Mouse (Mus musculus) layer of hippocampus, postnatal 25 days (tissue): ENCODE results near the gene Tmem102. TPM values are rescaled to one million over a fixed set of nuclear protein-coding genes. Genes with fewer than 3 reads are reported as not detected.

Experiments used
- DNase-seq, 2 experiments: peaks; one replicate each; pipeline ENCODE4 v3.0.0; 2022; ENCODE audit warnings: mixed read lengths in 2 of 2, low spot score in 1 of 2; ENCODE audit errors: extremely low spot score in 1 of 2
- total RNA-seq, 2 experiments: library from RNA; stranded (reverse); gene quantifications; 2 replicates each; pipeline ENCODE4 v1.2.3; 2021

Tmem102 gene
- total RNA-seq, 2 experiments from 2014 or later: not detected

GRCm38 (mm10) chr11:69795168-69795982, 10.0 kb downstream of the Tmem102 start, which contains the start of gene Chrnb1:
Gene Chrnb1 (minus strand): TSS chr11:69795943.
- DNase-seq: peak; percentile 67 to 72

- no peak for DNase-seq
Observed at GRCm38 (mm10) chr11:69793429-69793828, 12.0 kb downstream of the Tmem102 start.

DNA sequence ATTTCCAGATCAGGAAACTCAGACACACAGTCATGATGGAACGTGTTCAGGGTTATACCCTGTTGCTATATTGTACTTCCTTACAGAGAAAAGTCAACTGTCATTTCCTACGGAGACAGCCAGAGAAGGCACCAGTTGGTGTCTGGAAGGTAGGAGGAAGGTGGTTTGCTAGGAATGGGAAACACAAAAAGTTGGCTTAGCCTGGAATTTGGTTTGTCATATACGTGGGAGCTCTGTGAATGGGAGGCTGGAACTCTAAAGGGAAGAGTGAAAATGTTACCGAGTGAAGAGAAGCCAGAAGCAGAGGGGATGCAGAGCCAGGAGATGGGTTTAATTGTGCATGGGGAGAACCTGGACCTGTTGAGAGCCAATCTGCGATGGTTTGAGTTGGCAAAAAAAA, 14.0 kb downstream of the Tmem102 start:
- no peak for DNase-seq

DNA sequence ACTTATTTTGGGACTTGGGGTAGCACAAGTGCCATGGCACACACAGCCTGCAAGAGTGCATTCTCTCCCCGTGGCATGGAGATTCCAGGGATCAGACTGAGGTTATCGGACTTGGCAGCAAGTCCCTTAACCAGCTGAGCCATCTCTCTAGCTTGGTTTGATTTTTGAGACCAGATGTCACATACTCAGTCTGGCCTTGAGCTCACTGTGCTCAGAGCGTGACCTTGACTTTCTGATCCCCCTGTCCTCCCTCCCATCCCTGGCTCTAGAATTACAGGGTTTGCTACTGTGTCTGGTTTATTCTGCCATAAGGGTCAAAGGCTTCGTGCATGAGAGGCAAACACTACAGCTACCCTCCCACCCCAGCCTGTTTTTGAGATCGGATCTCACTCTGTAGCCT, 16.0 kb downstream of the Tmem102 start:
- DNase-seq: no peak

DNA sequence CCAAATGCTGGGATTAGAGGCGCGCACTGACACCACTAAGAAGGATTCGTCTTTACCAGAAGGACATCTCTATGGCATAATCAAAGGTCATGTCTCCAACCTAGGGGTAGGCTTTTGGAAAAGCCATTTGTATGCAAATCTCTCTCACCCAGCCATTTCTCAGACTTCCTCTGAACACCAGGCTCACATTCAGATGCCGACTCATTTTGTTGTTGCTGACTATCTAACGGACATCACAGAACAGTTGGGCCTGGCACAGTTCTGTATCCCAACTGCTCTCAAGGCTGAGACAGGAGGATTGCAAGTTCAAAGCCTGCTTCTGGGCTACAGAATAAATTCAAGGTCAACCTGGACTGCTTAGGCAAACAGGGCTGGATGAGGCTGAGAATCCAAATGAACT, 18.1 kb downstream of the Tmem102 start:
- no peak for DNase-seq

- DNase-seq: no peak
Observed at GRCm38 (mm10) chr11:69784793-69785272, 20.6 kb downstream of the Tmem102 start.

DNA sequence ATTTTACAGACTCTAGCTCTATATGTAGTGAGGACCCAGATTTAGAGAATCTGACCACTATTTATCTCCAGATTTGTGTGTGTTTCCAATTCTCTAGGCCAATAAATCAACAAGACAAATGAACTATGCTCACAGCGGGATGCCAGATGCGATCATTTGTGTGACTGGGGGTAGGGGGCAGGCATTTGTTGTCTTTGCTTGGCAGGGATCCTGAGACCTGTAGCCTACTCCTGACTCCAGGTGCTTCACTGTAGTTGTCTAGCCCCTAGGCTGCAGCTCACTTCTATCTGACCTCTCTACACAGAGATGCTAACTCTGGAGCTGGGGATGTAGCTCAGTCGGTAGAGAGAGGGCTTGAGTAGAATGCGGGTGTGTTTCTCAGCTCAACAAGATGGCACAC, 23.6 kb downstream of the Tmem102 start:
- no peak for DNase-seq

- DNase-seq: no peak
Observed at GRCm38 (mm10) chr11:69778985-69779384, 26.4 kb downstream of the Tmem102 start.

DNA sequence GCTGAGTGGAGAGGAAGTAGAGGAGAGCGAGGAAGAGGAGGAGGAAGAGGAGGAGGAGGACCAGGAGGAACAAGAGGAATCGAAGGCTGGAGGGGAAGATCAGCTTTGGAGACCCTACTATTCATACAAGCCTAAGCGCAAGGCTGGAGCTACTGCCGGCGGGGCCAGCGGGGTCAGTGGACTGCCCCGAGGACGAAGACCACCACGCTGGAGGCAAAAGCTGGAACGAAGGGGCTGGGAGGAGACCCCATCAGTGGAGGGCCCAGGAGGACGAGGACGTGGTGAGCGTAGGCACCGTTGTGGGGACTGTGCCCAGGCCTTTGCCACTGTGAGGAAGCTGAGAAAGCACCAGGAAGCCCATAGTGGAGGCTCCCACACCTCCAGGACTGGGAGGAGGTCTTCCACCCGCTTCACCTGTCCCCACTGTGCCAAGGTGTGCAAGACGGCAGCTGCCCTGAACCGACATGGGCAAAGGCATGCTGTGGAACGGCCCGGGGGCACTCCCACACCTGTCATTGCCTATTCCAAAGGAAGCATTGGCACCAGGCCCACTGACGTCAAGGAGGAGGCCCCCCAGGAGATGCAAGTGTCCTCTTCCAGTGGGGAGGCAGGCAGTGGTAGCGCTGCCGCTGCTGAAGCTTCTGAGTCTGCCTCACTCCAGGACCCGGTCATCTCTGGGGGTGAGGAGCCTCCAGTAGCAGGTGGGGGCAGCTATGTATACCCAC, 27.0 kb downstream of the Tmem102 start:
- no peak for DNase-seq

DNA sequence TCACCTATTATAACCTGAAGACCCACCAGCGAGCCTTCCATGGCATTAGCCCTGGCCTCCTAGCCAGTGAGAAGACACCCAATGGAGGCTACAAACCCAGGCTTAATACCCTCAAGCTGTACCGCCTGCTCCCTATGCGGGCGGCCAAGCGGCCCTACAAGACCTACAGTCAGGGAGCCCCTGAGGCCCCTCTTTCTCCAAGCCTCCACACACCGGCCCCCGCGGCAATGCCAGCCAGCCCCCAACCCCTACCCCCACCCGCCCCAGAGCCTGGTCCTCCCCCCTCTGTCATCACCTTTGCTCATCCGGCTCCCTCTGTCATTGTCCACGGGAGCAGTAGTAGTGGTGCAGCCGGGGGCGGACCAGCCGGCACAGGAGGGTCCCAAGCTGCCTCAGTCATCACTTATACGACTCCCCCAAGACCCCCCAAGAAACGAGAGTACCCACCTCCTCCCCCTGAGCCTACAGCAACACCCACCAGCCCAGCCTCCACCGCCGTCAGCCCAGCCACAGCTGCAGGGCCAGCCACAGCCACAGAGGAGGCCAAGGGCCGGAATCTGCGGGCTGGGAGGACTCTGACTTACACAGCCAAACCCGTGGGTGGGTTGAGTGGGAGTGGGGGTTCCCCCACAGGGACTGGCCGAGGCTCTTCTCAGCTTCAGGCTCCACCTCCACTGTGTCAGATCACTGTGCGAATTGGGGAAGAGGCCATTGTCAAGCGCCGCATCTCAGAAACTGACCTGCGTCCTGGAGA, 27.7 kb downstream of the Tmem102 start:
- DNase-seq: no peak

GRCm38 (mm10) chr11:69776488-69776887, 28.9 kb downstream of the Tmem102 start:
- no peak for DNase-seq

DNA sequence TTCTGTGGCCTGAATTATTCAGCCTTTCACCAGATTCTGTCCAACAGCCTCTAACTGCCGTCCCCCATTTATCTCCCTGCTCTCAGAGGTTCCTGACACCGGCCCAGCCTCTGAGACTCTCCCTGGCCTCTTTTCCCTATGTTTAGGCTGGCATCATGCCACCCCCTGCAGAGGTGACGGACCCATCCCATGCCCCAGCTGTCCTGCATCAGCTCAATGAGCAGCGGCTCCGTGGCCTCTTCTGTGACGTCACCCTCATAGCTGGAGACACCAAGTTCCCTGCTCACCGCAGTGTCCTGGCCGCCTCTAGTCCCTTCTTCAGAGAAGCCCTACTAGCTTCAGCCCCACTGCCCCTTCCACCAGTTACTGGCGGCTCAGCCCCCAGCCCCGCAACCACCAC, 29.7 kb downstream of the Tmem102 start:
- DNase-seq: no peak

DNA sequence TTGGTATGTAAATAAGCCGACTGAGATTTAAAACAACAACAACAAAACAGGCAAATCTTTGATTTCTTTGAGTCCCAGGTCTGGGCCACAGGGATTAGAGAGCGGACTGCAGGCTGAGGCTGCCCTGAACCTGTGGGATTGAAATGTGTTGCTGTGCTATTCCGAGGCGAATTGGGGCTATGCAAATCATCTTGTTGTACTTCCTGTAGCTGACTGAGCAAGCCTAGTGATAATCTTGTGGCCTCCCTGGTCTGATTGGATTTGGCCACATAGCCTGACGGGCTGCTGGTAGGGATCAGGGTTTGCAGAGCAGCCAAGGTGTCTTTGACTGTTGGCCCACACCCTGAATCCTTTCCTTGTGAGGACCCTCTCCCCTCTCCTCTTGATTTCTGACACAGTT, 30.5 kb downstream of the Tmem102 start:
- DNase-seq: no peak

DNA sequence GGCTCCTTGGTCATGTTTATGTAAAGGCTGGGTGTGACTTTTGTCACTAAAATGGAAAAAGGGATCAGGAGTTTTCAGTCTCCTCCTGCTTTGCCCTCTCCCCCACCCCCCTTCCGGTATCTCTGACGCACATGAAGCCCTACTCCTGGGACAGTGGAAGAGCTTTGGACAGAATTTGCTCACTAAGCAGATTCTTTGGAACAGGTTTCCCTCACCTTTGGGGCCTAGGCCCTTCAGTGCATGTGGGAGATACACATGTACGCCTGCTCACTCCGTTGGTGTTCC, 37.9 kb downstream of the Tmem102 start:
- no peak for DNase-seq

DNA sequence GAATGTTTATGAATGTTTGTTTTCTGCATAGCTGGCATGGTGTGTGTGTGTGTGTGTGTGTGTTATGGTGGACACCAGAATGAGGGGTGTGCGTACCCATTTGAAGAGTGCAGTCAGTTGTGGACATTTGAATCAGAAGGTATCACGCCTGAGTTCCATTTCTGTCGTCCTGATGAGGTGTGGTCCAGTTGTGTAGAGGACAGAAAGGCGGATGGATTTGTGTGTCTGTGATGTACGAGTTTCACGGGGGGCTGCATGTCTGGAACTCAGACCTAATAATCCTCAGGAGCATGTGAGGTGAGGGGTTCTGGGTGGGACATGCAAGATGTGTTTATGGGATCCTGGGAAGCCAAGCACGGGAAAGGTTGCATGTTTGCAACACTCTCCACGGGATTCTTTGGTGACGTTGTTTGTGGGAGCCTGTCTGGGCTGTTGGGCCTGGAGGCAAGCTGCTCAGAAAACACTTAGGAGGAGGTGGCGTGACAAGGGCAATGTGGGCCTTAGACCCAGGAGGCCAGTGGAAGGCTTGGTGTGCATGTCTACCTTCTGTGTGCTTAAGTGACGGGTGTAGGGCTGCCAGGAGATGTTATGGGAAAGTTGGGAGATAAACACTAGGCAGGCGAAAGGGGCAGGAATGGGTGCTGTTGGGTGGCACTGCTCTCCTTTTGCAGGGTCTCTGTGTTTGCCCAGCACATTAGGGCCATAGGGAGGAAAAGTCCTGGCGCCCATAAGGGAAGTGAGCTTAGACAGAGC, 38.4 kb downstream of the Tmem102 start:
- DNase-seq: no peak

GRCm38 (mm10) chr11:69766126-69766609, 39.3 kb downstream of the Tmem102 start:
- peak; percentile 60 to 65 for DNase-seq

DNA sequence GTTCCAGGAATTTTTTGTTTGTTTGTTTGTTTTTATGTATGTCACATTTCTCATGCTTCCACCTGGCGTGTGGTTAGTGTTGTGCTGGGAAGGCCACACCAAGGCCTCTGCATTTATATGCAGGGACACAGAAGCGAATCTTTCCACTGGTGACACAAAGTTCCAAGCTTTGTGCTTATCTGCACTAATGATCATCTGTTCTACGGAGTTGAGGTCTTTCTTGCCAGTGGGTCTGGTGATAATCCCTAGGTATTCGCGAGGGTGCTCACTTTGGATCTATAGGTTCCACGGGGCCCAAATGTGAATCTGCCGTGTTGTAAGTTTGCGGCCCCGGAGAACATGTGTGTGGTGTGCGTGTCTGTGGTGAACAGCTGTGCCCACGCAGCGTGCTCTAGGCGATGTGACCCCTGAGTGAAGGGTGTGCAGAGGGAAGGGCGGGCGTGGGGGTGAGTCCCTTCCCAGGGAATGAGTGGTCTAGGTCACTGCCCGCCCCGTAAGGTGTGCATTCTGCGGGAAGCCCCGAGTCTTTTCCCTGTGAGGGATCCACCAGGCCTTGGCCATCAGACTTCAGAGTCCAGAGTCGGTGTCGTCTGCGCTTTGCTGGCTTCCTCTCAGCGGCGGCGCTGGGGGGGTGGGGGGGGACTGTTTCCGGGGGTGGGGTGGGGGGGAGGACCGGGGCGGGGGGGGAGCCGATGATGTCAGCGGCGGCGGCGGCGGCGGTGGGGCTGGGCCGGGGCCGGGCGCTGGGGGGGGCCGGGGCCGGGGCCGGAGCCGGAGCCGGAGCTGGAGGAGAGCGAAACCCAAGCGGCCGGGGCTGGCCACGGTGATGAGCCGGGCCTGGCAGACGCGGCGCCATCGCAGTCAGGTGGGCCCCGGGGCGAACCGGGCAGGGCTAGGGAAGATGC, 40.0 kb downstream of the Tmem102 start, which contains the start of gene Zbtb4:
Gene Zbtb4, plus strand, starts transcription at position 692 of the 905 bp plus-strand sequence.
- peak; percentile 47 to 52 for DNase-seq

GRCm38 (mm10) chr11:69763551-69763950, 41.9 kb downstream of the Tmem102 start:
- no peak for DNase-seq

GRCm38 (mm10) chr11:69761868-69762267, 43.6 kb downstream of the Tmem102 start, which contains the start of gene Slc35g3:
Gene Slc35g3 (minus strand): TSS chr11:69761968.
- no peak for DNase-seq
